In genomic region chr4:147340876-147341275, GRCm38 (mm10) we compare ENCODE assay signal across 11 mouse cellular contexts. TPM values are rescaled to one million over a fixed set of nuclear protein-coding genes. Genes with fewer than 3 reads are reported as not detected.
"Had no signal": no experiment of that assay in that cellular context is flagged by ENCODE, and none has a peak within 500 bp of the region (broad histone marks: within the 10 kb centered on the region; RNA-seq: fewer than 3 reads in every experiment).

No protein-coding gene starts in this region.

RNA-seq across cellular contexts. Expression of gene Zfp978, which starts 20.2 kb away (rescaled TPM):
- total RNA-seq: megakaryocyte, adult 5-6 weeks; megakaryocyte-erythroid progenitor cell, adult 5-6 weeks had no signal
- polyA plus RNA-seq: midbrain, embryonic 12.5 days; midbrain, embryonic 16.5 days; neural tube, embryonic 13.5 days; neural tube, embryonic 15.5 days; small intestine, adult 2 months; stomach, embryonic 16.5 days; urinary bladder, adult 2 months had no signal

RNA-seq across cellular contexts. Expression of gene Zfp988, which starts 35.4 kb away (rescaled TPM):
- total RNA-seq: megakaryocyte, adult 5-6 weeks had no signal
- polyA plus RNA-seq: liver, embryonic 16.5 days; midbrain, embryonic 12.5 days; midbrain, embryonic 14.5 days; small intestine, adult 2 months had no signal
